Mouse (Mus musculus) large intestine, adult 2 months (tissue): ENCODE results near the gene Mecom. TPM values are rescaled to one million over a fixed set of nuclear protein-coding genes. Genes with fewer than 3 reads are reported as not detected.

Experiments used
- DNase-seq: peaks from one replicate; pipeline ENCODE4 v3.0.0-alpha.2; 2012; ENCODE audit warnings: low read depth, low spot score
- WGBS: fragments of 180-500 bp; shearing (Covaris S2); methylation state at CpG from one replicate; pipeline ENCODE4 v1.1.7; 2018; 5-methylcytosine and 5-hydroxymethylcytosine counted together
- polyA plus RNA-seq: library from polyadenylated mRNA; depleted of rRNA; stranded (reverse); fragments of >200 nt; gene quantifications from 2 replicates; pipeline ENCODE4 v1.2.3, GENCODE M21; 2012

Mecom gene
- polyA plus RNA-seq, 1 experiment, result 4.4 TPM

DNA sequence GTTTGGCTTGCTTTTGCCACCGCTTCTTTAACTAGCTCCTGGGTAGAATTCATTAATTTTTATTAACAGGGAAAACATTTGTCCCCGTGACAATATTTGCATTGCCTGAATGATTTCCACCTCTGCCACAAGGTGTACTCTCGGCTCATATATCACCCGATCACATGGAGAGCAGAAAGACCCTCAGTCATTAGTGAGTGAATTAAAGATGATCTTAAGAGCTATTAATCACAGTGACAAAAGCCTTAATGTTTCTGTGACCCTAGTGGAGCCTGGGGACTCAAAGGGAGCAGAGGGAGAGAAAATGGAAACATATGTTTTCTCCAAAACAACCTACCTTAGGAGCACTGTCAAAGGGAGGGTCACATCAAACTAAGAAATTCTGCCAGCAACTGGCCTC lies 261.3 kb downstream of the Mecom start:
- WGBS, result 78% methylated on average over 4 of the region's 4 CpGs

GRCm38 (mm10) chr3:30284094-30284493 lies 263.7 kb downstream of the Mecom start:
- WGBS, result 15% methylated on average over 4 of the region's 4 CpGs

More for the DNA sequence above, 261.3 kb downstream of the Mecom start:
- DNase-seq, result no peak

DNA sequence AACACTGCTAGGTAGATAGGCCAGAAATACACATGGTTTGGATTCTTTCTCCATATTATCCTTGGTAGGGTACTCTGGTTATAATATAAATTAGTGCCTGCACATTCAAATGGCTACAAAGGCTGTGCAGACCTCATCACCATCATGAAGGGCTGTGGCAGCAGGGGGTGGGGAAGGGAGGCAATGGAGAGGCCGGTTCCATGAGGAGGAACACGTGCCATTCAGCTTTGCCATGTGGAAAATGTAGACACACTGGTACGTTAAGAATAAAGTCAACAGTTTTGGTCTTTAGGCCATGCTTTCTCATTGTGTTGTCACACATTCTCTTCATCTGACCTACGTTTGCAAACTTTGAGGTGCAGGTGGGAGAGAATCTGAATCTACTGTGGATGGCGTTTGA lies 264.2 kb downstream of the Mecom start:
- WGBS, result 70% methylated on average over 5 of the region's 5 CpGs
- no peak for DNase-seq

More at GRCm38 (mm10) chr3:30284094-30284493, 263.7 kb downstream of the Mecom start:
- no peak for DNase-seq

DNA sequence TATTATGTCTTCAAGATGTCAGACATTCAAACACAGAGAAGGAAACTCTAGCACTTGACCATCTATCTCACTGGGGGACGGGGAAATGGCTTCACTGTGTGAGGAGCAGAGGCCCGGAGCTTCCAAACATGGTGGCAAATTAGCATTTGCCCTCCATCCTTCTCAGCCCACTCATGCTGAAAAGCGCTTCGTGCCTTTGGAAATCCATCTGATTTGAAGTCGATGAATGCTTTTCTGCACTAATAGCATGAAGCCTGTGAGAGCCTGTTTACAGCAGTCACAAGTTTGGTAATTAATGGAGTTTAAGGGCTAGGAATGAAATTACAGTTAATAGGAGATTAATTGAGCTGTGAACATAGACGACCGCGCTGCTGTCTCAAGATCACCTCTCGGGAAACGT lies 270.2 kb downstream of the Mecom start:
- no peak for DNase-seq
- WGBS, result 92% methylated on average over 10 of the region's 10 CpGs

DNA sequence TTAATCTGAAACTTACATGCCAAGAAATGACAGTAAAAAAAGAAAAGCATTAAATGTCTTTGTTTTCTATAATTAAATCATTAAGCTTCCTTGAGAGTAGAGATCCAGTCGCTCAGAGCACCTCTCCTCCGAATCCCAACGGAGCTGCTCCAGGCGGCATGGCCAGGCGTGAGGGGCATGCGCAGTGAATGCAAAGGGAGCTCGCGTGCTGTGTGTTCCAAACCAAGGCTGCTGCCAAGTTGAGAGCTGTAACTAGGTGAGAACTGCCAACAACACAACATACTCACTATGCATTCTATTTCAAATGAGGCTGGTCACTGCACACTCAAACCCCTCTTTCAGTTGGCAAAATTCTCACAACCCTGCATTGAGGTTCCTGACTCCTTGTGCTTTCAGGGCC lies 271.7 kb downstream of the Mecom start:
- DNase-seq, result no peak
- WGBS, result 97% methylated on average over 8 of the region's 8 CpGs

GRCm38 (mm10) chr3:30269253-30269652 lies 278.6 kb downstream of the Mecom start:
- DNase-seq, result no peak
- 74% methylated on average over 3 of the region's 3 CpGs for WGBS

DNA sequence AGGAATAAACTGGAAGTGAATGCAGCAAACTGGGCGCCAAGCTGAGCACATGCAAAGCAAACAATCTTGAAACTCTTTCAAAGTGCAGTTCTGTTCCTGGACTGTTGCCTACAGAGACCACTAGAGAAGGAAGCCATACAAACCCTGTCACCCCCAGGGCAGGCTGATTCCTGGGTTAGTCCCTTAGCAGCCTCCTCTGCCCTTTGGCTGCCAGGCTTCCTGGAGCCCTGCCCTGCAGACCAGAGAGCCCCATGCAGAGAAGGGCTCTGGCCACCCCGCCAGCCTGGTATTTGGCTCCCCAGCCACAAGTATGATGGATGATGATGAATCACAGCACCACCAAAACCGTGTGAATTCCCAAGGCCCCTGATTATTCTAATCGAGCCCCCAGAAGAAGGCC lies 286.9 kb downstream of the Mecom start:
- no peak for DNase-seq
- 59% methylated on average over 4 of the region's 4 CpGs for WGBS

DNA sequence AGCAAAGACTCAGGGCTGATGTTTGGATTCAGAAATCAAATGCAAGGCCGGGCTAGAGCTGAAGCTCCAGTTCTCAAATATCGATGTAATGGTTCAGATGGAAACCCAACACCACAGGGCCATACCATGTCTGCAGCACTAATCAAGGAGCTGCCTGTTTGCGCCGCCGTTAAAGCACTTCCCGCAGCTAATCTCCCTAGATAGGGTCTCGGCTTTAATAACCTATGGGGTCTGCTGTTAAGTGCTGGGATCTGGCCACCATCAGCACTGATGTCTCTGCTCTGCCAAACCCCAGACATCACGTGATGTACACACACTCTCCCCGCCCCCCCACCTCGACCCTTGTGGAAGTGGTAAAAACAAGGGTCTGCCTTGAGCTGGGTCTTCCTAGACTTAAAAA lies 289.4 kb downstream of the Mecom start:
- WGBS, result 74% methylated on average over 10 of the region's 10 CpGs

GRCm38 (mm10) chr3:30257776-30258175 lies 290.0 kb downstream of the Mecom start:
- 64% methylated on average over 5 of the region's 5 CpGs for WGBS
- no peak for DNase-seq

More for the DNA sequence above, 289.4 kb downstream of the Mecom start:
- DNase-seq, result no peak

DNA sequence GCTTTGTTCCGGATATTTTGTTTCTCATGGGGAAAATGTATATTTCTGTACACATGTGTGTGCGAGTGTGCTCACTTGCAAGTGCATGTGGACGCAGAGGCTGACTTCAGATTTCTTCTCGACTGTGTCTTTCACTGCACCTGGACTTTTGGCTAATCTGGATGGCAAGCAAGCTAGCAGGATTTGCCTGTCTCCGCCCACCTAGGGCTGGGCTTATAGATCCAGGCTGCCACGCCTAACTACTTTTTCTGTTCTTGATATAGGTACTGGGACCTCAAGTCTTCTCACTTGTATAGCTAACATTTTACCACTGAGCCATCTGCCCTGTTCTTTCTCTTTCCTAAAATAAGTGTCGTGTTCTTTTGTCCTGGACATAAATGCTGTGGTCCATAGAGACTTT lies 290.9 kb downstream of the Mecom start:
- WGBS, result 43% methylated on average over 7 of the region's 7 CpGs

DNA sequence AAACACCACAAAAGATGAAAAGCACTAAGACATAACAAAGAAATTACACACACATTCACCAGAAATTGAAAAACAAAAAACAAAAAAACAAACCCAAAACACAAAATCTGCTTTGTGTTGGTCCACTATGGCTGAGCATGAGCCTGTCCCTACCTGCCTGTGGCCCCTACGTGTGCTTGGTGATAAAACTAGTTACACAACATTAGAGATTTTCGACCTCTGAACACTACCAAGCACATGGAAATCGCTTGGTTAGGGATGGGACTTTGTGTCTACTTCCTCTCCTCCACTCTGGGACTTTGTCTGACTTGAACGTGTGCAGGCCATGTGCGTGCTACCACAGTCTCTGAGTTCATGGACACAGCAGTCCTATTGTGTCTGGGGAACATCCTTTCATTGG lies 292.0 kb downstream of the Mecom start:
- WGBS, result 73% methylated on average over 5 of the region's 5 CpGs
- no peak for DNase-seq

More for the DNA sequence above, 290.9 kb downstream of the Mecom start:
- no peak for DNase-seq

DNA sequence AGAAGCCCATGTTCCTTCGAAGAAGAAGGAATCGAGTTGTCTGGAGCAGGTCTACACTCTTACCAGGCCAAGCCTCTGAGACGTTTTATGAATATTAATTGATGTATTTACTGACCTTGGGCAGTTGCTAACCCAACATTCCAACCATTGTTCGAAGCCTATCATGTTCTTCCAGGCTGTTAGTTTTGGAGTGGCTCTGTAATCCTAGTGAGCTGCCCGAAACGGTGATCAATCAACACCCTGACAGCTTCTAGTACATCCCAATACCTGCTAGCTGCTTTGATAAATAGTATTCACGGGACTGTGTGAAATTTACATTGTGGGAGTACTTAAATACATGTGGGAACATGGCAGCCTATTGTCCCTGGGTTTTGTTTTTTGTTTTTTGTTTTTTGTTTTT lies 293.4 kb downstream of the Mecom start:
- no peak for DNase-seq
- WGBS, result 72% methylated on average over 7 of the region's 7 CpGs

DNA sequence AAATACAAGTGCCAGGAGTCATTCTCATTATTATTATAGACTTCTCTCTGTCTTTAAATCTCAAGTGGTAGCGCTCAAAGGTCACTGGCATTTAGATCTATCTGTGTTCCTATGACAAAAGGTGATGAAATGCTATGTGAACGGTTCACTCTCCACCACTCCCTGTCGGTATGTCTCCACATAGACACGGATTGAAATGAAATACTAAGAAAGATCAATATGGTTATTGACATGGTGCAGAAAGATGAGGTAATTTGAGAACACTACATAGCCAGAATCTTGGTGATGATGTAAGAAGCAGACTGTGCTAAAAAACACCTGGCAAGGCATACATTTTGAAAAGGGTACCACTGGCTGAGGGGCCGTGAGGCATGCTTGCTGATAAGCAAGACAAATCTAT lies 294.1 kb downstream of the Mecom start:
- no peak for DNase-seq
- WGBS, result 89% methylated on average over 5 of the region's 5 CpGs

GRCm38 (mm10) chr3:30248656-30249384 lies 299.0 kb downstream of the Mecom start:
- WGBS, result 76% methylated on average over 4 of the region's 4 CpGs
- DNase-seq, result no peak

GRCm38 (mm10) chr3:30247256-30247655 lies 300.6 kb downstream of the Mecom start:
- no peak for DNase-seq
- 38% methylated on average over 5 of the region's 5 CpGs for WGBS

DNA sequence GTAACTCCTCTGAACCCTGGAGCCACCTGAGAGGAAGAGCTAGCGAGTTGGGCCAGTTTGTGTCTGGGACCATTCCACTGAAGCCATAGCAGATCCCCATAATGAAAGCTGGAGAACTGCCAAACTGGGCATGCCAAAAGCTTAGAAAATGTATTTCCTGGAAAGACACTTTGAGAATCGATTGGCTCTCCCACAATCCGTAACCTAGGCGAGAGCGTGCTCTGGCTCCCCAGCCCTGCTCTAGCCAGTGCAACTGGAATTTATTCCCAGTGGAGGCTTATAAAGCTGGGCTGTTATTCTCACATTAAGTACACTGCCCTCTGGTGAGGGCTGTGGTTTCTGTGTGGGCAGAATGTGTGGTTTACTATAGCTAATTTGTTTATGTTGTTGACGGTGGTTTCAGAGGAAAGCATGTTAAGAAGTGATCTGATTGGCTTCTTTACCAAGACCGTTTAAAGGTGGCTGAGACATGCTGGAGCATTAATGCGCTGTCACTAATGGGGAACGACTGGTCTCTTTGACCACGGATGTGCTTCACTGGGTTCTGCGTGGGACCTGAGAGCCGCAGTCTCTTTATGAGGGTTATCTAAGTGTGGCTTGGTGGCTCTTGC lies 301.3 kb downstream of the Mecom start:
- 27% methylated on average over 12 of the region's 12 CpGs for WGBS
- DNase-seq, result no peak

- 27% methylated on average over 5 of the region's 5 CpGs for WGBS
- no peak for DNase-seq
These were observed 301.9 kb downstream of the Mecom start for GRCm38 (mm10) chr3:30245950-30246349.

GRCm38 (mm10) chr3:30244401-30244871 lies 303.4 kb downstream of the Mecom start:
- 18% methylated on average over 7 of the region's 7 CpGs for WGBS
- no peak for DNase-seq

DNA sequence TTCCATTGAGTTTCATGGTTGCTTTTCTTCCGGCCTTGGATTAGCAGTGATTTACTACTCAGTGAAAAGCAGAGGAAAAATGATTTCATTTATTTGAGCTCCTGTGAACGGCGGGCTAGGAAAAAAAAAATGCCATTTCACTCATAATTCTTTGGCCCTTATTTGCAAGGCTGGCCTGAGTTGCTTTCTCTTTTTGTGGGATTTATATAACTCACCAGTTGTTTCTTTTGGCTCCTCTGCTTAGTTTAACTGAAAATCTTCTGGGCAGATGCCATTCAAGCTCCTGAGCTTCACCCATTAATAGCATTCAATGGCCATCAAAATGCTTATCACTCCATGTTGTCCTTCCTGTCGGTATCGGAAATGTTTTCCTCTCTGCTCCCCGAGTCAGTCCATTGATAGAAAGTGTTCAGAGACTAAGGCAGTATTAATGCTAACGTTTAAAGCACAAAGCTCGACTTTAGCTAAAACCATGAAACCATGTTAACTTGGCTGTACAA lies 304.0 kb downstream of the Mecom start:
- WGBS, result 31% methylated on average over 8 of the region's 8 CpGs
- DNase-seq, result no peak

DNA sequence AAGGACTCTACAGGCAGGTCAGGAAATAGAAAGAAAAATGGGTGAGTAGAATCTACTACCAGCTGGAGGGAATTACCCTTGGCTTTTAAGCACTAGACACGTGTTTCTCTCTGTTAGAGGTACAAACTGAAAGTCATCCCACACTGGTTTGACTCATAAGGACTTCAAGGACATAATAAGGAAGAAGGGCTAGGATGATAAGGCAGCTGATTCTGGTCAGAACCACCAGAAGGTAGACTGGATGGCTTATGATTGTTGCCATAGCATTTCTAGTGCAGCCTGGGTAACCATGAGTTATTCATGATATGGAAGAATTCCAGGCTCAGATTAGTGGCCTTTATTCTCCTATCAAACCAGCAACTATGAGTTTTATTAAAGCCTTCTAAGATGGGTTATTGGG lies 308.4 kb downstream of the Mecom start:
- WGBS, result 26% methylated on average over 1 of the region's 1 CpGs
- no peak for DNase-seq

DNA sequence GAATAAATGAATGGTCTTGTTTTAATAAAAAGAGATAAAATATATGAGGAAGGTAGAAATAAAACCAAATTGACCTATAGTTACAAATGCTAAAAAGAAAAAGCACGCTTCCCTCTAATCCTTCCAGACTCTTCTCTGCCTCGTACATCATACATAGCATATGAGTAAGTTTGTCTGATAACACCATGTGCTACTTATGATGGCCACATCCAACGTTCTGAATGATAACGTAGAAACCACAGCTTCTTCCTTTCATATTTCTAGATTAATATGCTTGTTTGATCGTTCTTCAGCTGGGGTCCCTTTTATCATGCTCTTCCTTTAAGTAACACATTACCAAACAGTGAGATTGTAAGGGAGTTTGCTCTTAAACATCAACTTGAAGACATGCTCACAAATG lies 310.3 kb downstream of the Mecom start:
- 87% methylated on average over 5 of the region's 5 CpGs for WGBS
- no peak for DNase-seq
